17 mouse cellular contexts compared by ENCODE assay signal in the genomic region with DNA sequence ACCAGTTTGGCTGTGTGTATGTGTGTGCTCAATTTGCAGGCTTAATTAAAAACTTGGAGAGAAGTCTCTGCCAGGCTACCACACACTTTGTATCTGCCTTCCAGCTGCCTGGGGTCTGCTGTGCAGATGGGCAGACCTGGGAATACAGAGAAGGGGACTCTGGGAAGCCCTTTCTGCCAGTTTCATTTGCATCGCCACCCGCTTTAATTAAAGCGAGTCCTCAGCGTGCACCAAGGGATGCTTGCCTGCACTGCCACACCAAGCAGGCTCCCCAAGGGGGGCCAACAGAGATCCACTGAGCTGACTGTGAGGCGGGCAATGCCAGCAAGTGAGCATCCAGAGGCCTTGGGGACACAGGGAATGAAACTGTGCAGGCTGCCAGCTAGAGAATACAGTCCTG. TPM values are rescaled to one million over a fixed set of nuclear protein-coding genes. Genes with fewer than 3 reads are reported as not detected.
DNase-seq lines count a peak whose midpoint lies in the region; ATAC-seq lines count a peak whose summit lies in the region.
"Had no signal": no experiment of that assay in that cellular context is flagged by ENCODE, and none has a peak within 500 bp of the region (broad histone marks: within the 10 kb centered on the region; RNA-seq: fewer than 3 reads in every experiment).

No protein-coding gene starts in this region.

- no peaks in the 10 kb centered on the region for H3K27me3 ChIP-seq in embryonic facial prominence, embryonic 14.5 days (replicated peaks; ENCODE audit: control insufficient read depth, insufficient read depth, low read length)
- H3K27me3 ChIP-seq in midbrain, embryonic 16.5 days (ENCODE audit: control insufficient read depth, insufficient read depth, low read depth, low read length): no peaks in the 10 kb centered on the region
- H3K27me3 ChIP-seq: heart, embryonic 12.5 days; neural tube, embryonic 12.5 days had no signal

- no peak; the same call in 1 of the 2 replicates for ATAC-seq in embryonic facial prominence, embryonic 14.5 days (ENCODE audit: low read depth)
- ATAC-seq in midbrain, embryonic 16.5 days: peak; percentile 77
- ATAC-seq: lung, postnatal 0 days; Patski had no signal

- WGBS in embryonic facial prominence, embryonic 14.5 days: 39% methylated on average over 5 of the region's 5 CpGs
- WGBS in midbrain, embryonic 16.5 days: 31% methylated on average over 5 of the region's 5 CpGs

- H3K4me2 ChIP-seq in embryonic facial prominence, embryonic 14.5 days (ENCODE audit: low read depth, low read length): no peak overlapping the region
- no peak overlapping the region for H3K4me2 ChIP-seq in midbrain, embryonic 16.5 days (ENCODE audit: low read length)
- H3K4me2 ChIP-seq: heart, embryonic 12.5 days; liver, embryonic 11.5 days; neural tube, embryonic 12.5 days had no signal

- H3K36me3 ChIP-seq in embryonic facial prominence, embryonic 14.5 days (ENCODE audit: control insufficient read depth, insufficient read depth, low read length): no peaks in the 10 kb centered on the region
- no peaks in the 10 kb centered on the region for H3K36me3 ChIP-seq in midbrain, embryonic 16.5 days (ENCODE audit: control insufficient read depth, insufficient read depth, low read length)
- H3K36me3 ChIP-seq: heart, embryonic 12.5 days; neural tube, embryonic 12.5 days had no signal

- DNase-seq in cerebellum, postnatal 10 days: peak; percentile 24 to 57
- no peak for DNase-seq in cerebellum, adult 18-20 months
- peak; percentile 53 for DNase-seq in left cerebral cortex, postnatal 4 days
- DNase-seq in left cerebral cortex, postnatal 36 days (ENCODE audit: low spot score in 2 of 2): no peak
- peak; percentile 16 for DNase-seq in embryonic facial prominence, embryonic 14.5 days (ENCODE audit: low spot score)
- DNase-seq in kidney, adult 11 months: no peak
- DNase-seq in urinary bladder, postnatal 4 days (ENCODE audit: low spot score in 2 of 2): no peak
- DNase-seq: cerebellum, adult 8-10 months; gastrocnemius, postnatal 25 days; heart, postnatal 4 days; kidney, adult 9 months had no signal

- H3K27ac ChIP-seq in embryonic facial prominence, embryonic 14.5 days (replicated peaks; ENCODE audit: low read depth, low read length): no peak overlapping the region
- H3K27ac ChIP-seq in midbrain, embryonic 16.5 days (ENCODE audit: low read length): no peak overlapping the region
- H3K27ac ChIP-seq: neural tube, embryonic 12.5 days had no signal

- H3K9me3 ChIP-seq in embryonic facial prominence, embryonic 14.5 days (ENCODE audit: control insufficient read depth, low read length): no peaks in the 10 kb centered on the region
- no peaks in the 10 kb centered on the region for H3K9me3 ChIP-seq in midbrain, embryonic 16.5 days (replicated peaks; ENCODE audit: control insufficient read depth, low read length, poor library complexity, severe bottlenecking)
- H3K9me3 ChIP-seq: heart, embryonic 12.5 days; neural tube, embryonic 12.5 days had no signal

- intact Hi-C loops in left cerebral cortex, postnatal 4 days (cut with DNase I): no loop called here
- intact Hi-C loops in left cerebral cortex, postnatal 36 days (cut with DNase I): no loop called here

- H3K9ac ChIP-seq in embryonic facial prominence, embryonic 14.5 days (ENCODE audit: low read depth, low read length): no peak overlapping the region
- no peak overlapping the region for H3K9ac ChIP-seq in midbrain, embryonic 16.5 days (ENCODE audit: low read depth, low read length)
- H3K9ac ChIP-seq: heart, embryonic 12.5 days; neural tube, embryonic 12.5 days had no signal

- no peak overlapping the region for H3K4me3 ChIP-seq in embryonic facial prominence, embryonic 14.5 days (ENCODE audit: low read depth, low read length)
- H3K4me3 ChIP-seq in midbrain, embryonic 16.5 days (ENCODE audit: low read depth, low read length): no peak overlapping the region
- H3K4me3 ChIP-seq: heart, embryonic 12.5 days; neural tube, embryonic 12.5 days had no signal

- H3K4me1 ChIP-seq in embryonic facial prominence, embryonic 14.5 days (ENCODE audit: control insufficient read depth, insufficient read depth, low read length): no peaks in the 10 kb centered on the region
- peaks cover 2% of the 10 kb centered on the region; the same call in 1 of the 2 replicates for H3K4me1 ChIP-seq in midbrain, embryonic 16.5 days (ENCODE audit: control insufficient read depth, insufficient read depth, low read length)
- H3K4me1 ChIP-seq: heart, embryonic 12.5 days; neural tube, embryonic 12.5 days had no signal

RNA-seq across cellular contexts. Expression of a gene that starts 42.3 kb away (rescaled TPM):
- 1 to 10 TPM; 5.2 to 6.8 TPM for total RNA-seq in left cerebral cortex, postnatal 4 days (2021)
- 1 to 10 TPM; 3.2 to 3.9 TPM for total RNA-seq in left cerebral cortex, postnatal 36 days (2021)
- 5.6 and 7.3 TPM in 2 replicates for polyA plus RNA-seq in embryonic facial prominence, embryonic 14.5 days (2014; fragmentation: Nextera tagmentation; extraction: Ambion mirVana)
- 0.54 and 0.81 TPM in 2 replicates for polyA plus RNA-seq in midbrain, embryonic 16.5 days (2015; fragmentation: Nextera tagmentation; extraction: Ambion mirVana)

Comparison
In these comparisons a context has a peak if more than half of its experiments do, and no peak if none do; other contexts are left out.
1. DNase-seq: peak in cerebellum, postnatal 10 days (2 of 2), left cerebral cortex, postnatal 4 days (single experiment) and embryonic facial prominence, embryonic 14.5 days (single experiment); none in cerebellum, adult 18-20 months (0 of 2), left cerebral cortex, postnatal 36 days (0 of 2), kidney, adult 11 months (single experiment) and urinary bladder, postnatal 4 days (0 of 2).